Mouse (Mus musculus): Measurements from ENCODE around the gene Mybbp1a. TPM values are rescaled to one million over a fixed set of nuclear protein-coding genes. Genes with fewer than 3 reads are reported as not detected.

Gene Mybbp1a
- polyA plus RNA-seq, 1 experiment from 2014 or later: 84.6 TPM

- 55% methylated on average over 8 of the region's 8 CpGs for WGBS
- H3K4me1 ChIP-seq (replicated peaks): peaks cover 9% of the 10 kb centered on the region
- H3K36me3 ChIP-seq: no peaks in the 10 kb centered on the region
- peaks cover 32% of the 10 kb centered on the region for H3K27me3 ChIP-seq
- H3K9me3 ChIP-seq: no peaks in the 10 kb centered on the region
- no peak overlapping the region for H3K9ac ChIP-seq (replicated peaks)
- no peak overlapping the region for H3K27ac ChIP-seq
- H3K4me2 ChIP-seq (replicated peaks): no peak overlapping the region
- no peak for ATAC-seq
- H3K4me3 ChIP-seq (replicated peaks): no peak overlapping the region
These were observed 35.0 kb upstream of the Mybbp1a start for GRCm38 (mm10) chr11:72406079-72406675.

DNA sequence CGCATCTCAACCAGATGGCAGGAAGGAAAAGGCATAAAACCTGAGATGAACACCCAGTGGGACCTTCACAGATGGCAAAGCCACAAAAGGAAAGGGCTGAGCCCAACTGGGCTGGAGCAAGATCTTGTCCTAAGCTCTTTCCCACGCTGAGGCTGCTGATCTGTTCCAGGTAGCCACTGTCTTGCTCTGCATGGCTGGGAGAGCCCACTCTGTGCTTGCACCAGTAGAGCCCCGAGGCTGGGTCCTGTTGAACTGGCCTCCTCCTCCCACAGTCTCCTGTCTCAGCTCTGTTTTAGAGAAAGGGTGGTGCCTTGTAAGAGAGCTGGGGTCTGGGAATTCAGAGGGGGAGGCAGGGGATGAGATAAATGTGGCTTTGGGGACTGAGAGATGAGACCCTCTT is 34.1 kb upstream of the Mybbp1a start:
- Histone ChIP-seq H3K4me3 (replicated peaks) (no peak overlapping the region), H3K27me3 (peaks cover 41% of the 10 kb centered on the region), H3K4me1 (replicated peaks) (peaks cover 17% of the 10 kb centered on the region), H3K9ac (replicated peaks) (no peak overlapping the region), H3K9me3 (no peaks in the 10 kb centered on the region), H3K36me3 (no peaks in the 10 kb centered on the region), H3K4me2 (replicated peaks) (no peak overlapping the region), H3K27ac (no peak overlapping the region)
- 12% methylated on average over 3 of the region's 3 CpGs for WGBS
- ATAC-seq: no peak

- ATAC-seq: no peak
These were observed 33.6 kb upstream of the Mybbp1a start for GRCm38 (mm10) chr11:72407574-72407973.

DNA sequence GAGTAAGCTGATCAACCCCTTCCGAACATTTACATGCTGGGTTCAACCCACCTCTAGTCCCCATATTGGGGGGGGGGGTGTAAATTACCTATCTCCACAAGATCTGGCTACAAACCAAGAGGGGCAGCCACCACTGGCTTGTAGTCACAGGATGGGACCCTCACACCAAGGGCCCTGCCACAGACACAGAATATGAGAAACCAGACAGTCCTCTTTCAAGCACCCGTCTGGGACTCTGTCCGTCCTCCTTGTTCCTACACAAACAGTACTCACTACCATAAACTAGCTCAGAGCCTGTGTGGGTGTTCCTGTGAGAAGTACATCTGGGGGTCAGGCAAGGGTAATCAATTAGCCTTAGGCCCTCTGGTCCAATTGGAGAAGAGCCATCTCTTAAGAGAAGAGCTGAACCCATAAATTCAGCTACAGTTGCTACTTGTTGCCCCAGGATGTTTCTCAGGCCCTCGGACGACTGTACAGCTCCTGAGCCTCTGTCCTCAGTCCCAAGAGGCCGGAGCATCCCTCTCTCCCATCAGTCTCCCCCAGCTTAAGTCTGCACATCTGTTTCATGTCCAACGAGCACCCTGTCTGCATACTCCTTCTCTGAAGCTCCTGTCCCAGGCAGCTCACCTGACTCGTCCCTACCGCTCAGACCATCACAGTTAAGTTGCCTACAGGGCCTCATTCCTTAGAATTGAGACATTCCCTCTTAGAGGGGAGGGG is 32.5 kb upstream of the Mybbp1a start:
- Histone ChIP-seq H3K36me3 (no peaks in the 10 kb centered on the region), H3K4me2 (replicated peaks) (no peak overlapping the region), H3K4me3 (replicated peaks) (no peak overlapping the region), H3K9ac (replicated peaks) (no peak overlapping the region), H3K4me1 (replicated peaks) (peaks cover 17% of the 10 kb centered on the region), H3K27ac (no peak overlapping the region), H3K27me3 (peaks cover 54% of the 10 kb centered on the region), H3K9me3 (no peaks in the 10 kb centered on the region)
- ATAC-seq: no peak
- 68% methylated on average over 9 of the region's 9 CpGs for WGBS

More at GRCm38 (mm10) chr11:72407574-72407973, 33.6 kb upstream of the Mybbp1a start:
- H3K27me3 ChIP-seq: peaks cover 46% of the 10 kb centered on the region
- no peaks in the 10 kb centered on the region for H3K36me3 ChIP-seq
- no peaks in the 10 kb centered on the region for H3K9me3 ChIP-seq
- no peak overlapping the region for H3K4me3 ChIP-seq (replicated peaks)
- H3K4me2 ChIP-seq (replicated peaks): no peak overlapping the region
- 23% methylated on average over 7 of the region's 7 CpGs for WGBS
- no peak overlapping the region for H3K27ac ChIP-seq
- H3K4me1 ChIP-seq (replicated peaks): peaks cover 17% of the 10 kb centered on the region
- no peak overlapping the region for H3K9ac ChIP-seq (replicated peaks)

DNA sequence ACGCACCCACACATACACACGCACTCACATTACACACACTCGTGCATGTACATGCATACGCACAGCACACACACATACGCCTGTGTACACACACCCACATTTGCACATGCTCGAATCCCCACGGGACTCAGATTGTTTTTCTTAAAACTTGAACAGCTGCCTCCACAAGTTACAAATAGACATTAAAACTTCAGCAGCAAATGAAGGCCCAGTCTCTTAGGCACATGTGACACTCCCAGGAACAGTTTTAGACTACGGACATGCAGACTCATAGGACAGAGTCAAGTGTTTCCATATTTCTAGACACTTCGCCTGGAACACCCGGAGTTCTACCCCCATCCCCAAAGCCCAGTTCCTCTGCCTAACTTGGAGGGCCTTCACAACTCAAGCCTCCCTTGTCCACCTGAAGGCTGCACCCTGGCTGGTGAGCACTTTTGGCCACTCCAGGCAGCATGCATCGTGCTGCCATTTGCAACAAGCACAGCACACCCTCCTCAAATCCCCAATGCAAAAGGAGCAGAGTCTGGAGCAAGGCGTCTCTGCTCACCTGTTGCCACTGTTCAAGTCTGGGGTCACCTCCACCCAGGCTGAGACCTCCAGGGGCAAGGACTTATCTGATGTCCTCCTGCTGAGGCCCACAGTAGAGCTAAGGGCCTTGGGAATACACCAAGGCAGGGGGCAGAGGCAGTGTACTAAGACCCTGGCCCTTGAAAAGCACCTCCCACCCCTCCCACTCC is 31.3 kb upstream of the Mybbp1a start:
- no peak overlapping the region for H3K27ac ChIP-seq
- no peak for ATAC-seq
- H3K9me3 ChIP-seq: no peaks in the 10 kb centered on the region
- peak overlapping the region; percentile 3; the same call in 1 of the 2 replicates for H3K4me2 ChIP-seq (replicated peaks)
- no peaks in the 10 kb centered on the region for H3K36me3 ChIP-seq
- H3K4me3 ChIP-seq (replicated peaks): no peak overlapping the region
- peaks cover 17% of the 10 kb centered on the region for H3K4me1 ChIP-seq (replicated peaks)
- H3K27me3 ChIP-seq: peaks cover 65% of the 10 kb centered on the region
- no peak overlapping the region for H3K9ac ChIP-seq (replicated peaks)
- WGBS: 73% methylated on average over 12 of the region's 12 CpGs

- H3K4me2 ChIP-seq (replicated peaks): peak overlapping the region; percentile 99
- H3K4me3 ChIP-seq (replicated peaks): peak overlapping the region; percentile 59
- H3K36me3 ChIP-seq: no peaks in the 10 kb centered on the region
- H3K9ac ChIP-seq (replicated peaks): peak overlapping the region; percentile 73; the same call in 1 of the 2 replicates
- peaks cover 65% of the 10 kb centered on the region for H3K27me3 ChIP-seq
- H3K27ac ChIP-seq: no peak overlapping the region
- WGBS: under 1% methylated on average over 25 of the region's 25 CpGs
- peaks cover 17% of the 10 kb centered on the region for H3K4me1 ChIP-seq (replicated peaks)
- H3K9me3 ChIP-seq: no peaks in the 10 kb centered on the region
- ATAC-seq: peak; percentile 24; the same call in 1 of the 2 replicates
These were observed 30.5 kb upstream of the Mybbp1a start for GRCm38 (mm10) chr11:72410521-72411092.

DNA sequence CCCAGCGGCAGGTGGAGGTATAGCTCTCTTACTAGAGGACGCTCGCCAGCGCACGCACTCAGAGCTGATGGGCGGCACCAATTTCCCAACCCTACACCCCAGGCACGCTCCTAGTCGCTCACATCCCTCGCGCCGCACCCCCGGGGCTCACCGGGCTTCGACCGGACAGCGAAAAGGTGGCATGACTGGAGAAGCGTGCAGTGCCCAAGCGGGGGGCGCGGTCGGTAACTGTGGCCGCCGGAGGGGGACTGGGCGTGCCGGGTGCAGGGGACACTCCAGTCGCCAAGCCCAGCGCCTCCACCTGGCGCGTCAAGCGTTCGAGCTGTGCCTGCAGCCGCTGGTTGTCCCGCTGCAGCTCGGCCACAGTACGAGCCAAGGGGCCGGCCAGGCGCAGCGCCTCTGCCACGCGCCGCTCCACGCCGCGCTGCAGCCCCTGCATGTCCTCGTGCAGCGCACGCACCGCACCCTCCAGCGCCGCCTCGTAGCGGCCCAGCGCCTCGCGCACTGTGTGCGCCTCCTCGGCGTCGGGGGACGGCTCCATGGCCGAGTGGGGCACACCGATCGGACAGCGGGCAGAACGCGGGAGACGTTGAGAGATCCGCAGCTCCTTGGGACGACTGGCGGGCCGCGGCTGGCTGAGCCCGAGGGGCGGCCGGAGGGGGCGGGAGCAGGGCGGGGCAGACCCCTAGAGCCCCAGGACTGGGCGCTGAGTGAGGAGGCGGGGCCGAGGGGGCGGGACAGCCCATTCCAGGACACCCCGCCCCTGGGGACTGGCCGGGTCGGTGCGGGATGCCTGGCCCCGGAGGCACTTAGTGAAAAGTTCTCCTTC is 29.8 kb upstream of the Mybbp1a start, which contains the start of gene Smtnl2:
Smtnl2 (minus strand) TSS at position 621 of the 829 bp plus-strand sequence.
- Histone ChIP-seq H3K36me3 (no peaks in the 10 kb centered on the region), H3K4me2 (replicated peaks) (peak within 1 kb of the TSS; percentile 99), H3K4me3 (replicated peaks) (peak within 1 kb of the TSS; percentile 59), H3K9ac (replicated peaks) (peak within 1 kb of the TSS; percentile 73), H3K4me1 (replicated peaks) (peaks cover 17% of the 10 kb centered on the region), H3K27ac (no peak within 1 kb of the TSS), H3K9me3 (no peaks in the 10 kb centered on the region), H3K27me3 (peaks cover 65% of the 10 kb centered on the region)
- WGBS: 0% methylated on average over 73 of the region's 86 CpGs
- peak; percentile 84 for ATAC-seq

- H3K27ac ChIP-seq: no peak overlapping the region
- ATAC-seq: no peak
- H3K4me3 ChIP-seq (replicated peaks): peak overlapping the region; percentile 59
- H3K36me3 ChIP-seq: no peaks in the 10 kb centered on the region
- H3K27me3 ChIP-seq: peaks cover 65% of the 10 kb centered on the region
- WGBS: 30% methylated on average over 9 of the region's 9 CpGs
- H3K4me2 ChIP-seq (replicated peaks): peak overlapping the region; percentile 99
- H3K9ac ChIP-seq (replicated peaks): peak overlapping the region; percentile 73
- H3K4me1 ChIP-seq (replicated peaks): peaks cover 18% of the 10 kb centered on the region
- H3K9me3 ChIP-seq: no peaks in the 10 kb centered on the region
These were observed 29.2 kb upstream of the Mybbp1a start for GRCm38 (mm10) chr11:72411945-72412344.

DNA sequence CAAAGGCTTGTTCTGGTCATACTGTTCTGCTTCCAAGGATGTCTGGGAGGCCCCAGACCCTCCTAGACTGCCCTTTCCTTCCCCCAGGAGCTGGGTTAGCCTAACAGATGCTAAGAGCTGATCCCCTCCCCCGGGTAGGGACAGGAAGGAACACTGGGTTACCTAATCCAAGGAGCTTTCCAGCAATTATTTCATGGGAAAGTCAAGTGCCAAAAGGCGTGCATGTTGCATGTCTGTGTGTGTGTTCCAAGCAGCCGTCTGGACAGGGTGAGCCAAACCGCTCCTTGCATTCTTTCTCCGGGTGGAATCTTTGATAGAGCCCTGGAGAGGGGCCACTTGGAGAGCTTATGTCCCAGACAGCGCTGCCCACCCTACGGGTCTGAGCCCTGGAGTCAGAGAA is 28.1 kb upstream of the Mybbp1a start:
- Histone ChIP-seq H3K9ac (replicated peaks) (no peak overlapping the region), H3K4me2 (replicated peaks) (no peak overlapping the region), H3K27ac (no peak overlapping the region), H3K4me3 (replicated peaks) (no peak overlapping the region), H3K36me3 (no peaks in the 10 kb centered on the region), H3K9me3 (no peaks in the 10 kb centered on the region), H3K27me3 (peaks cover 62% of the 10 kb centered on the region), H3K4me1 (replicated peaks) (peaks cover 29% of the 10 kb centered on the region)
- WGBS: 76% methylated on average over 7 of the region's 7 CpGs
- no peak for ATAC-seq

DNA sequence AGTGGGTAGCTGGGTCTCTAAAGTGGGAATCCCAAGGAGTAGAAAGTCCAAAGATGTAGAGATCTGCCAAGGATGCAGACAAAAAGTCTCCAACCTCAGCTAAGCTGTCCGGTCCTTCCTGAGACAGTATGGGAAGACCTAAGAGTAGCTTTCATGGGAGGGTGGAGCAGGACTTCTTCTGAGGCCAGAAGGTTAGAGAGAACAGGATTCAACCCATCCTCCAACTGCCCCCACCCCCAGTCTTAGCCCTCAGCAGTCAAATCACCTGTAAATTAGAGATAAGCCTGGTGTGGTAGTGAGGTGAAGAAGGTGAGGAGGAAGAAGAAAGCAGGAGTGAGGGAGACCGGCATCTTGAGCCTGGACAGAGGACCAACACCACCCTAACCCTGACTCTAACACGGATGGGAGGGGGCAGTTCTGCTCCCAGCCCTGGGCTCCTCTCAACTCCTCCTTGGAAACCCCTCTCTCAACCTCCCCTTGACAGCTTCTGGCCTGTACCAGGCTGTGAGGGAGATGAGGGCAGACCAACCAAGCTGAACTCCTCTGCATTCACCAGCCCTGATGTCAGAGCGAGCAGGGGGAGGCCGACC is 27.5 kb upstream of the Mybbp1a start:
- no peak for ATAC-seq
- H3K27me3 ChIP-seq: peaks cover 56% of the 10 kb centered on the region
- WGBS: 62% methylated on average over 5 of the region's 5 CpGs

GRCm38 (mm10) chr11:72415155-72415554 is 26.0 kb upstream of the Mybbp1a start:
- WGBS: 91% methylated on average over 8 of the region's 8 CpGs
- H3K4me3 ChIP-seq (replicated peaks): no peak overlapping the region
- H3K27me3 ChIP-seq: peaks cover 42% of the 10 kb centered on the region
- no peak overlapping the region for H3K27ac ChIP-seq
- no peaks in the 10 kb centered on the region for H3K36me3 ChIP-seq
- no peaks in the 10 kb centered on the region for H3K9me3 ChIP-seq
- no peak for ATAC-seq
- peaks cover 32% of the 10 kb centered on the region for H3K4me1 ChIP-seq (replicated peaks)
- H3K9ac ChIP-seq (replicated peaks): no peak overlapping the region
- H3K4me2 ChIP-seq (replicated peaks): no peak overlapping the region

More for the DNA sequence above, 27.5 kb upstream of the Mybbp1a start:
- Histone ChIP-seq H3K4me1 (replicated peaks) (peaks cover 32% of the 10 kb centered on the region), H3K4me3 (replicated peaks) (no peak overlapping the region), H3K9ac (replicated peaks) (no peak overlapping the region), H3K36me3 (no peaks in the 10 kb centered on the region), H3K4me2 (replicated peaks) (no peak overlapping the region), H3K9me3 (no peaks in the 10 kb centered on the region), H3K27ac (no peak overlapping the region)
